Mouse (Mus musculus): ENCODE results near the gene Phtf2. TPM values are rescaled to one million over a fixed set of nuclear protein-coding genes. Genes with fewer than 3 reads are reported as not detected.
A peak's percentile ranks its signal among the peaks of the same experiment; 100 is the strongest.

The Phtf2 gene
- 25.2 and 25.5 TPM in 2 replicates for polyA plus RNA-seq (2014; fragmentation: Nextera tagmentation; extraction: Ambion mirVana)

GRCm38 (mm10) chr5:20881915-20882800 lies at the start of gene Phtf2, which contains the start of gene Tmem60:
Gene Phtf2, minus strand, starts transcription at chr5:20882124.
Gene Tmem60, plus strand, starts transcription at chr5:20882191.
- DNase-seq (ENCODE audit: low spot score) (peak; percentile 99), ATAC-seq (replicated peaks; ENCODE audit: low FRiP score) (peak; percentile 99)
- peak within 1 kb of the TSS; percentile 92 for H3K9ac ChIP-seq (ENCODE audit: low read length)
- peak within 1 kb of the TSS; percentile 83 for H3K4me3 ChIP-seq (ENCODE audit: low read depth, low read length)
- H3K27me3 ChIP-seq (ENCODE audit: control insufficient read depth, insufficient read depth, low read length), result no peaks in the 10 kb centered on the region
- peak within 1 kb of the TSS; percentile 92 for H3K27ac ChIP-seq (ENCODE audit: low read depth, low read length)
- H3K36me3 ChIP-seq (ENCODE audit: control insufficient read depth, insufficient read depth, low read length), result no peaks in the 10 kb centered on the region; the same call in 1 of the 2 replicates
- peaks cover 5% of the 10 kb centered on the region; the same call in 1 of the 2 replicates for H3K4me1 ChIP-seq (replicated peaks; ENCODE audit: control insufficient read depth, insufficient read depth, low read length)
- H3K4me2 ChIP-seq (ENCODE audit: low read depth, low read length, severe bottlenecking), result peak within 1 kb of the TSS; percentile 65
- H3K9me3 ChIP-seq (ENCODE audit: control insufficient read depth, low read length), result no peaks in the 10 kb centered on the region
- whole genome bisulfite sequencing, result under 1% methylated on average over 74 of the region's 94 CpGs

GRCm38 (mm10) chr5:20931300-20931699 lies 49.4 kb upstream of the Phtf2 start:
- ATAC-seq (replicated peaks; ENCODE audit: low FRiP score) (no peak), DNase-seq (ENCODE audit: low spot score) (no peak)
- Histone ChIP-seq H3K4me2 (ENCODE audit: low read depth, low read length, severe bottlenecking) (no peak overlapping the region), H3K27ac (ENCODE audit: low read depth, low read length) (no peak overlapping the region), H3K27me3 (ENCODE audit: control insufficient read depth, insufficient read depth, low read length) (no peaks in the 10 kb centered on the region), H3K36me3 (ENCODE audit: control insufficient read depth, insufficient read depth, low read length) (no peaks in the 10 kb centered on the region), H3K4me3 (ENCODE audit: low read depth, low read length) (no peak overlapping the region), H3K9ac (ENCODE audit: low read length) (no peak overlapping the region), H3K4me1 (replicated peaks; ENCODE audit: control insufficient read depth, insufficient read depth, low read length) (no peaks in the 10 kb centered on the region), H3K9me3 (ENCODE audit: control insufficient read depth, low read length) (no peaks in the 10 kb centered on the region)
- WGBS, result 94% methylated on average over 3 of the region's 3 CpGs

GRCm38 (mm10) chr5:20930430-20930829 lies 48.5 kb upstream of the Phtf2 start:
- H3K4me1 ChIP-seq (replicated peaks; ENCODE audit: control insufficient read depth, insufficient read depth, low read length), result no peaks in the 10 kb centered on the region
- H3K4me3 ChIP-seq (ENCODE audit: low read depth, low read length), result no peak overlapping the region
- no peaks in the 10 kb centered on the region for H3K9me3 ChIP-seq (ENCODE audit: control insufficient read depth, low read length)
- H3K27me3 ChIP-seq (ENCODE audit: control insufficient read depth, insufficient read depth, low read length), result no peaks in the 10 kb centered on the region
- no peak for ATAC-seq (replicated peaks; ENCODE audit: low FRiP score)
- DNase-seq (ENCODE audit: low spot score), result no peak
- no peak overlapping the region for H3K4me2 ChIP-seq (ENCODE audit: low read depth, low read length, severe bottlenecking)
- H3K36me3 ChIP-seq (ENCODE audit: control insufficient read depth, insufficient read depth, low read length), result no peaks in the 10 kb centered on the region
- no peak overlapping the region for H3K9ac ChIP-seq (ENCODE audit: low read length)
- H3K27ac ChIP-seq (ENCODE audit: low read depth, low read length), result no peak overlapping the region

- no peaks in the 10 kb centered on the region for H3K9me3 ChIP-seq (ENCODE audit: control insufficient read depth, low read length)
- no peak overlapping the region for H3K4me2 ChIP-seq (ENCODE audit: low read depth, low read length, severe bottlenecking)
- H3K36me3 ChIP-seq (ENCODE audit: control insufficient read depth, insufficient read depth, low read length), result no peaks in the 10 kb centered on the region
- ATAC-seq (replicated peaks; ENCODE audit: low FRiP score) (no peak), DNase-seq (ENCODE audit: low spot score) (no peak)
- H3K4me3 ChIP-seq (ENCODE audit: low read depth, low read length), result no peak overlapping the region
- no peak overlapping the region for H3K27ac ChIP-seq (ENCODE audit: low read depth, low read length)
- no peak overlapping the region for H3K9ac ChIP-seq (ENCODE audit: low read length)
- no peaks in the 10 kb centered on the region for H3K4me1 ChIP-seq (replicated peaks; ENCODE audit: control insufficient read depth, insufficient read depth, low read length)
- H3K27me3 ChIP-seq (ENCODE audit: control insufficient read depth, insufficient read depth, low read length), result no peaks in the 10 kb centered on the region
- WGBS, result 89% methylated on average over 6 of the region's 6 CpGs
Observed at GRCm38 (mm10) chr5:20929669-20930151, 47.8 kb upstream of the Phtf2 start.

- DNase-seq (ENCODE audit: low spot score) (no peak), ATAC-seq (replicated peaks; ENCODE audit: low FRiP score) (no peak)
- H3K4me1 ChIP-seq (replicated peaks; ENCODE audit: control insufficient read depth, insufficient read depth, low read length), result no peaks in the 10 kb centered on the region
- H3K4me3 ChIP-seq (ENCODE audit: low read depth, low read length), result no peak overlapping the region
- no peak overlapping the region for H3K9ac ChIP-seq (ENCODE audit: low read length)
- H3K27ac ChIP-seq (ENCODE audit: low read depth, low read length), result no peak overlapping the region
- H3K27me3 ChIP-seq (ENCODE audit: control insufficient read depth, insufficient read depth, low read length), result no peaks in the 10 kb centered on the region
- H3K9me3 ChIP-seq (ENCODE audit: control insufficient read depth, low read length), result no peaks in the 10 kb centered on the region
- no peaks in the 10 kb centered on the region for H3K36me3 ChIP-seq (ENCODE audit: control insufficient read depth, insufficient read depth, low read length)
- H3K4me2 ChIP-seq (ENCODE audit: low read depth, low read length, severe bottlenecking), result no peak overlapping the region
- WGBS, result 91% methylated on average over 3 of the region's 3 CpGs
Observed at GRCm38 (mm10) chr5:20925451-20925850, 43.5 kb upstream of the Phtf2 start.

GRCm38 (mm10) chr5:20924608-20925007 lies 42.7 kb upstream of the Phtf2 start:
- no peak for DNase-seq (ENCODE audit: low spot score)
- Histone ChIP-seq H3K4me2 (ENCODE audit: low read depth, low read length, severe bottlenecking) (no peak overlapping the region), H3K36me3 (ENCODE audit: control insufficient read depth, insufficient read depth, low read length) (no peaks in the 10 kb centered on the region), H3K4me3 (ENCODE audit: low read depth, low read length) (no peak overlapping the region), H3K27ac (ENCODE audit: low read depth, low read length) (no peak overlapping the region), H3K27me3 (ENCODE audit: control insufficient read depth, insufficient read depth, low read length) (no peaks in the 10 kb centered on the region), H3K9me3 (ENCODE audit: control insufficient read depth, low read length) (no peaks in the 10 kb centered on the region), H3K4me1 (replicated peaks; ENCODE audit: control insufficient read depth, insufficient read depth, low read length) (no peaks in the 10 kb centered on the region), H3K9ac (ENCODE audit: low read length) (no peak overlapping the region)
- ATAC-seq (replicated peaks; ENCODE audit: low FRiP score), result no peak
- 82% methylated on average over 3 of the region's 3 CpGs for WGBS

- no peak for ATAC-seq (replicated peaks; ENCODE audit: low FRiP score)
- WGBS, result 81% methylated on average over 9 of the region's 9 CpGs
- Histone ChIP-seq H3K9ac (ENCODE audit: low read length) (no peak overlapping the region), H3K9me3 (ENCODE audit: control insufficient read depth, low read length) (no peaks in the 10 kb centered on the region), H3K4me3 (ENCODE audit: low read depth, low read length) (no peak overlapping the region), H3K27me3 (ENCODE audit: control insufficient read depth, insufficient read depth, low read length) (no peaks in the 10 kb centered on the region), H3K36me3 (ENCODE audit: control insufficient read depth, insufficient read depth, low read length) (no peaks in the 10 kb centered on the region), H3K4me1 (replicated peaks; ENCODE audit: control insufficient read depth, insufficient read depth, low read length) (no peaks in the 10 kb centered on the region), H3K27ac (ENCODE audit: low read depth, low read length) (no peak overlapping the region), H3K4me2 (ENCODE audit: low read depth, low read length, severe bottlenecking) (no peak overlapping the region)
- no peak for DNase-seq (ENCODE audit: low spot score)
Observed at GRCm38 (mm10) chr5:20919566-20919965, 37.6 kb upstream of the Phtf2 start.

GRCm38 (mm10) chr5:20918967-20919366 lies 37.0 kb upstream of the Phtf2 start:
- no peak overlapping the region for H3K4me2 ChIP-seq (ENCODE audit: low read depth, low read length, severe bottlenecking)
- WGBS, result 93% methylated on average over 4 of the region's 4 CpGs
- ATAC-seq (replicated peaks; ENCODE audit: low FRiP score), result no peak
- no peak for DNase-seq (ENCODE audit: low spot score)
- no peaks in the 10 kb centered on the region for H3K36me3 ChIP-seq (ENCODE audit: control insufficient read depth, insufficient read depth, low read length)
- no peaks in the 10 kb centered on the region for H3K4me1 ChIP-seq (replicated peaks; ENCODE audit: control insufficient read depth, insufficient read depth, low read length)
- no peak overlapping the region for H3K4me3 ChIP-seq (ENCODE audit: low read depth, low read length)
- H3K9ac ChIP-seq (ENCODE audit: low read length), result no peak overlapping the region
- H3K27ac ChIP-seq (ENCODE audit: low read depth, low read length), result no peak overlapping the region
- no peaks in the 10 kb centered on the region for H3K9me3 ChIP-seq (ENCODE audit: control insufficient read depth, low read length)
- H3K27me3 ChIP-seq (ENCODE audit: control insufficient read depth, insufficient read depth, low read length), result no peaks in the 10 kb centered on the region

All from forebrain, embryonic 11.5 days (tissue).